Mouse (Mus musculus) erythroblast, embryonic 14.5 days (primary cell): Measurements from ENCODE around the gene Birc3.
"Not testable (repeated sequence)": the region's sequence is repeated elsewhere in the genome, so short reads cannot be mapped to it uniquely, and the experiment has no call there.

Source experiments
- GATA1 ChIP-seq: IDR thresholded peaks from 2 replicates; pipeline ENCODE4 v1.6.1; 2012; ENCODE audit warnings: low read length, inconsistent platforms, mixed read lengths
- TAL1 ChIP-seq: IDR thresholded peaks from 3 replicates; pipeline ENCODE4 v1.6.1; 2012; ENCODE audit warnings: low read length, inconsistent platforms, mixed read lengths

- TF ChIP-seq GATA1, TAL1: not testable (repeated sequence)
Observed at GRCm38 (mm10) chr9:7854196-7854595, 18.8 kb downstream of the Birc3 start.
